Mouse (Mus musculus) olfactory bulb, adult 2 months (tissue): ENCODE data around the gene Tmed5. TPM values are rescaled to one million over a fixed set of nuclear protein-coding genes. Genes with fewer than 3 reads are reported as not detected.

Experiments
- H3K27ac ChIP-seq: fragments of 200-500 bp; 2 replicates; pipeline ENCODE4 v1.5.1; 2012; ENCODE audit warnings: low read depth, low read length; ENCODE audit not compliant: insufficient read depth
- H3K4me1 ChIP-seq: fragments of 200-500 bp; 2 replicates; pipeline ENCODE4 v1.6.1; 2012; ENCODE audit warnings: low read length; ENCODE audit not compliant: control insufficient read depth, insufficient read depth
- H3K4me3 ChIP-seq: fragments of 200-500 bp; 2 replicates; pipeline ENCODE4 v1.5.1; 2012; ENCODE audit warnings: mild to moderate bottlenecking, low read depth, low read length, moderate library complexity; ENCODE audit not compliant: insufficient read depth
- CTCF ChIP-seq: fragments of 200-500 bp; IDR thresholded peaks from 2 replicates; pipeline ENCODE4 v1.5.1; 2012; ENCODE audit warnings: low read depth, mild to moderate bottlenecking, low read length, moderate library complexity; ENCODE audit not compliant: insufficient read depth
- POLR2A ChIP-seq: fragments of 200-500 bp; IDR thresholded peaks from 2 replicates; pipeline ENCODE4 v1.6.1; 2012; ENCODE audit warnings: mild to moderate bottlenecking, low read depth, low read length, moderate library complexity; ENCODE audit not compliant: insufficient read depth
- WGBS: fragments of 180-500 bp; shearing (Covaris S2); methylation state at CpG from one replicate; pipeline ENCODE4 v1.1.7; 2018; 5-methylcytosine and 5-hydroxymethylcytosine counted together
- polyA plus RNA-seq: library from polyadenylated mRNA; stranded (reverse); fragments of >200 nt; gene quantifications from 2 replicates; pipeline ENCODE4 v1.2.4, GENCODE M21; 2012; ENCODE audit warnings: low replicate concordance; ENCODE audit not compliant: missing spikeins, insufficient read depth, insufficient read length

The Tmed5 gene
- polyA plus RNA-seq, result not detected in 2 replicates

DNA sequence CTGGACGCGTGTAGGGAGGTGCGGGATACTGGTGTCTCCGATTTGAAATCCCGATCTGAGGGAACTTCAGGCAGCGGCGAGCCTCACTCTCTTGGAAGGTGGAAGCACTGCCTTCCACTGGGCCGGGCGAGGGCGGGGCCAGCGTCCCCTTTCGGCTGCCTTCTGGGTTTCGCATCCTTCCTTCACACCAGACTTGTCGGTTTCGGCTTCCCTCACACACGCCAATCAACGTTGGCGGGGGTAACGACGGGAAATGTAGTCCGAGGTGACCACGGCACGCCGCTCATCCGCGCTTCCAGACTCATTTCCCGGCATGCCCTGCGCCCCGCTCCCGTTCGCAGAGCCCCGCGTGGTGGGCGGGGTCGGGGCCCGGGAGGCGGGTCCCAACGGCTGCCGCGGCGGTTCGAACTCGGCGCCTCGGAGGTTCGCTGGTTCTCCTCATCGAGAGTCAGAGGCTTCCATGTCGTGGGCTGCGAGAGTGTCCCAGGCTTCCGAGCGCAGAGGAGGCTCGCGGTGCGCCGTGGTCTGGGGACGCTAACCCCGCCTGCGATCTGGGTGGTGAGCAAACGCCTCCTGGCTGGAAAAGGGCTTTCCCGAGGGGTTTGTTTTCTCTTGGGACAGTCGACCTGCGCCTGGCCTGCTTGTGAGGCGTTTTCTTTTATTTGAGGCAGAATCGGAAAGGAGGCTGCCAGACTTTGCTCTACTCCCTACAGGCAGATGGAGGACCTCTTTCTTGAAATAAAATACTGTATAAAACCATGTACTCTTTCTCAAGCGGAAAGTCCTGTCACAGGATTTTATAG is at the start of gene Tmed5, which contains the start of gene Ccdc18:
Gene Tmed5, minus strand, starts transcription at position 180 of the 803 bp plus-strand sequence.
Gene Ccdc18, plus strand, starts transcription at position 435 of the 803 bp plus-strand sequence.
- H3K27ac ChIP-seq, result peak within 1 kb of the TSS; percentile 7; the same call in 1 of the 2 replicates
- TF ChIP-seq CTCF (no peak), POLR2A (no peak)

DNA sequence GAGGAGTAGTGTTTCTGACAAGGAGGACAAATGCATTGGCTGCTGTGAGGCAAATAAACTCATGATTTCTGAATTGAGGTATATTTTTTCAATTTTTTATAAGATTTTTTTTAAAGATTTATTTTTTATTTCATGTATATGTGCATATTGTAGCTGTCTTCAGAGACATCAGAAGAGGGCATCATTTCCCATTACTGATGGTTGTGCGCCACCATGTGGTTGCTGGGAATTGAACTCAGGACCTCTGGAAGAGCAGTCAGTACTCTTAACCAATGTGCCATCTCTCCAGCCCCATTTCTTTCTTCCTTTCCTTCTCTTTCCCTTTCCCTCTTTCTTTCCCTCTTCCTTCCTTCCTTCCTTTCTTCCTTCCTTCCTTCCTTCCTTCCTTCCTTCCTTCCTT is 31.3 kb upstream of the Tmed5 start:
- Histone ChIP-seq H3K27ac (no peak overlapping the region), H3K4me3 (no peak overlapping the region), H3K4me1 (no peaks in the 10 kb centered on the region)
- WGBS, result 33% methylated on average over 1 of the region's 1 CpGs
- no peak for TF ChIP-seq POLR2A
- TF ChIP-seq CTCF, result no peak

More for the DNA sequence above, at the start of gene Tmed5, which contains the start of gene Ccdc18:
- H3K4me3 ChIP-seq, result peak within 1 kb of the TSS; percentile 73
- 0 out of 2 replicates have a peak, but pooled peaks cover 2% of the 10 kb centered on the region for H3K4me1 ChIP-seq
- WGBS, result under 1% methylated on average over 65 of the region's 65 CpGs

DNA sequence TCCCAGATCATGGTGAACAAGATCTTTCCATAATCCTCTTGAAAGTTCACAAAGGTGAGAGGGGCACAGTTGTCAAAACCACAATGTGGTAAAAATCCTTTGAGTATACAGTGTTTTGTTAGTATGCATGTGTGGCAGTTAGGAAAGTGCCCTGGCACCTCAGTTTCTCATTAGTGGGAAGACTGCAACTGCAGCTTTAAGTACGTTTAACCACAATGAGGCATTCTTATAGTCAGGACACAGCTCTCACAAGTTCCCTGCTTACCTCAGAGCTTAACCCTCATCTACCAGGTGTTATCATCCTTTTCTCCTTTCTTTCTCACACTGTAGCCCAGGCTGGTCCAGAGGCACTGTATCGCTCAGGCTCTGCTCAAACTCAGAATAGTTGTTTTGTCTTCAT is 28.4 kb upstream of the Tmed5 start:
- no peak overlapping the region for H3K27ac ChIP-seq
- 86% methylated on average over 2 of the region's 2 CpGs for WGBS
- TF ChIP-seq POLR2A, result no peak

DNA sequence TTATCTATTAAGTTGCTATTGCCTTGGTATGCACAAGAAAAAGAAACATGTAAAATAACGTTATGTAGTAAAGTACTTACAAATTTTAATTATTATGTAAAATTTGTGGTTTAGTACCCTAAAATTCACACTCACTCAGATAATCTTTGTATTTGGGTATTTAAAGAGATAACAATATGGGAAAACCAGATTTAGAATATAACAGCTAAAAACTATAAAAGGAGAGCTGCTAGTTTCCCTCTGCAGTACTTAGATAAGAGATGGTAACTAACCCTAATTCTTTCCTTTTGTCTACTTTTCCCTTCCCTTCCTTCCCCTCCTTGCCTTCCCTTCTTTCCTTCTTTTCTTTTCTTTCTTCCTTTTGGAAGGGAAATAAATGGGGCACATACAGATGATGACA is 20.2 kb upstream of the Tmed5 start:
- H3K4me1 ChIP-seq, result no peaks in the 10 kb centered on the region
- TF ChIP-seq CTCF (no peak), POLR2A (no peak)
- no peak overlapping the region for H3K27ac ChIP-seq
- WGBS, result 91% methylated on average over 1 of the region's 1 CpGs
- H3K4me3 ChIP-seq, result no peak overlapping the region

More for the DNA sequence above, 28.4 kb upstream of the Tmed5 start:
- Histone ChIP-seq H3K4me3 (no peak overlapping the region), H3K4me1 (no peaks in the 10 kb centered on the region)

DNA sequence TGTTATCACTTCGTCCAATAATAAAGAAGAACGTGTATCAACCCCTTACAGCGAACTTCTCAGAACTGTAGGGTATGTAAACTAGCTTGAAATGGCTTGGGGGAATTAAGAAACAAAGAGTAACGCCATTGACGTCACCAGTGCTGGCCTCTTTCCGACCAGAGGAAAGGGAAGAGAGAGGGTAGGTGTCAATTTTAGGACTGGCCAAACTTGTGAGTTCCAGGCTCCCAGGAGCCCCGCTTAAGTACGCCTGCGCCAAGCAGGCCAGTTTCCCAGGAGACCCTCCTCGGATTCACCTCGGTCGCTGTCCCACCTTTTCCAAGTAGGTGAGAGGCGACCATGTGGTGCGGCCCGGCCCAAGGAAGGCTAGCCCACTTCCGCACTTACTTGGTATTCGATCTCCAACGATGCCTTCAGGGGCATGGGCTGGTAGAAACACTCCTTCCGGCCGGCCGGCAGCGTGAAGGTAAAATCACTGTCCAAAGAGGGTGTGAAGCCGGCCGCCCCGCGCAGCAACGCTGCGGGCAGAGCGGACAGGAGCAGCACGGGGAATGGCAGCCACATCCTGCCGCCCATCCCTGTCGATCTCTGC is 475 bp downstream of the Tmed5 start:
- Histone ChIP-seq H3K4me3 (peak overlapping the region; percentile 73), H3K27ac (peak overlapping the region; percentile 7; the same call in 1 of the 2 replicates), H3K4me1 (0 out of 2 replicates have a peak, but pooled peaks cover 2% of the 10 kb centered on the region)
- under 1% methylated on average over 32 of the region's 32 CpGs for WGBS
- no peak for TF ChIP-seq CTCF
- no peak for TF ChIP-seq POLR2A

DNA sequence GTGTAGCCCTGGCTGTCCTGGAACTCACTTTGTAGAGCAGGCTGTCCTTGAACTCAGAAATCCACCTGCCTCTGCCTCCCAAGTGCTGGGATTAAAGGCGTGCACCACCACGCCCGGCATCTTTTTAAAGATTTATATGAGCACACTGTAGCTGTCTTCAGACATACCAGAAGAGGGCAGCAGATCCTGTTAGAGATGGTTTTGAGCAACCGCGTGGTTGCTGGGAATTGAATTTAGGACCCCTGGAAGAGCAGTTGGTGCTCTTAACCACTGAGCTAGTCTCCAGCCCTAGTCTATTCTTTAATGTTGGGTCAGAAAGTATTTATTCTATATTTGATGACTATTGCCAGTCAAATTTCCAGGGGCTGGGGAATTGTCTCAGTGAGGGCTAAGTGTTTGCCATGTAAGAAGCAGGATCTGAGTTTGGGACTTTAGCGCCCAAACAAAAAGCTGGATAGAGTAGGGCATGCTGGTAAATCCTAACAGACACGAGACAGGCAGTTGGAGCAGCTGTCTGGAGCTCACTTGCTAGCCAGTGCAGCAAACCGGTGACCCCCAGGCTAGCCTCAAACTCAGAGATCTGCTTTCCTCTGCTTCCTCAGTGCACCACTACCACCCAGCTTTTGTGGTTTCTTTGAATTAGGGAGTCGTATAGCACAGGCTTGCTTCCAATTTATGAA is 12.1 kb downstream of the Tmed5 start:
- 90% methylated on average over 9 of the region's 9 CpGs for WGBS
- Histone ChIP-seq H3K4me1 (no peaks in the 10 kb centered on the region), H3K27ac (no peak overlapping the region), H3K4me3 (no peak overlapping the region)
- TF ChIP-seq POLR2A (no peak), CTCF (no peak)

DNA sequence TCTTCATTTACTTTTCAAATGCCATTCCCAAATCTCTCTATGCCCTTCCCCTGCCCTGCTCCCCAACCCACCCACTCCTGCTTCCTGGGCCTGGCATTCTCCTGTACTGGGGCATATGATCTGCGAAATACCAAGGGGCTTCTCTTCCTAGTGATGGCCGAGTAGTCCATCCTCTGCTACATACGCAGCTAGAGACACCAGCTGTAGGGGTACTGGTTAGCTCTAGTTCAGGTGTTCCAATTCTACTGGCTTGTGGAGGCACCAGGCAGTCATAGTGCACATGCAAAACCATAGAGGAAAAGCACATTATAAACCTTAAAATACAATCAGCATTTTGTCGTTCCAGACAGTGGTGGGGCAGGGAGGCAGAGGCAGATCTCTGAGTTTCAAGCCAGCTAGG is 14.7 kb downstream of the Tmed5 start:
- no peak overlapping the region for H3K27ac ChIP-seq
- TF ChIP-seq POLR2A, result no peak
- no peak for TF ChIP-seq CTCF
- WGBS, result 93% methylated on average over 4 of the region's 4 CpGs
- no peaks in the 10 kb centered on the region for H3K4me1 ChIP-seq
- H3K4me3 ChIP-seq, result no peak overlapping the region

DNA sequence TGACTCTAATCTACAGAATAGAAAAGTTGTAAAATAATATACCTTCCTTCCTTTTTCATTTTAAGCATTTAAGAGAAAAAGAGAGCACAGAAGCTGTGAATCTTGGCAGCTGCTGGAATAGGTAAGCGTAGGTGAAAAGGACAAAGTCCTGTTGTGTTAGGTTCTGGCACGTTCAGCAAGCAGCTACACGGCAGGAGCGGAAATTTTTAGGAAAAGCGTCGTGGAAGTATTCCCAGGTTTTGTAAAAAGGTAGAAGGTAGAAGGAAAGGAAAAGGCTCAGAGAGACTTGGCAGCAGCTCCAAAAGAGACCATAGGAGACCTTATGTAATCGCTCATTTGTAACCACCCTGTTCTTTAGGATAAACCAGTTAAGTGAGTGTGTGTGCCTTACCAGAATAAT is 23.1 kb downstream of the Tmed5 start:
- H3K4me3 ChIP-seq, result no peak overlapping the region
- 85% methylated on average over 7 of the region's 7 CpGs for WGBS
- H3K27ac ChIP-seq, result no peak overlapping the region
- H3K4me1 ChIP-seq, result no peaks in the 10 kb centered on the region
- TF ChIP-seq POLR2A (no peak), CTCF (no peak)
